Mouse (Mus musculus) monocyte, adult 2 months (primary cell): ENCODE measurements around the gene Ptcd2.

Experiments used
- DNase-seq, 2 experiments: peaks; one replicate each; pipeline ENCODE4 v3.0.0; 2022; ENCODE audit warnings: low spot score in 2 of 2, low read depth in 1 of 2

Ptcd2 gene

DNA sequence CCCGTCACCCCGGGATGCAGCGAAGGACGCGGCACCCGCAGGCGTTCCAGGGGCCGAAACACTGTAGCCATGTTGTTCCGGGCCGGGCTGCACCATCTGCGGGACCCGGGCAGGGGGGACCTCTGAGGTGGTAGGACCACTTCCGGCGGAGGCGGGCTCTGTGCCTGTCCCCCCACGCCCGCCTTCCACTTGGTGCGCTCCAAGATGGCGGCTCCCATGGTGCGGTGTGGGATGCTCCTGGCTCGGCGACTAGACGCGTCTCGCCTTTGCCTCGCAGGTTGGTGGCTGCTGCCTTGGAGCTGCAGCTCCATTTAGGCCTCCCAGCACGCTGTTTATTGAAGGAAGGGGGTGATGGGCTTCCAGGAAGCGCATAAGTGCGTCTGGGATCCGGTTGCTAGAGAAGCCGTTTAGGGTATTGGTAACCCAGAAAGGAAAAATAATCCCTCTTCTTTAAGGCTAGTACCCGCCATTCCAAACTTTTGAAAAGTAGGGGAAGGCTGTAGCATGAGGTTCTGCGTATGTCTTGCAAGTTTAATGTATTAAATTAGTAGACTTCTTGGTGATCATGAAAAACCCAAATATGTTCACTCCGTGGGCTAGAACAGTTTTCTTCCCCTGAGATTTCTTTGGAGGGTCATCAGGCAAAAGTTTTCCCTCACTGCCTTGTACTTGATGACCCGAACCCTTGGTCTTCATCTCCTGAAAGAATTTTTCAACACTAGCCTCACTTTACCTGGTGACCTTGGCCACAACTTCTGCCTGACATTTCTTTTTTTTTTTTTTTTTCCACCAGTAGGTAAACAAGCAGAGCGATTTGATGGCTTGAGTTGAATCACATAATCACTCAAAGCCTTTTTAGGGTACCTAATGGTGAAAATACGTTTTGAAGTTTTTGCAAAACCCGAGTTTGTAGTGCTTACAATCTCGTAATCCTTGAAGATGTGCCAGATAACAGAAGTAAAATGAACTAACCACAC is at the start of gene Ptcd2, which contains the start of gene Mrps27:
Ptcd2 (minus strand) TSS at position 107 of the 977 bp plus-strand sequence.
Mrps27 (plus strand) TSS at position 188 of the 977 bp plus-strand sequence.
- peak; percentile 91 for DNase-seq

DNA sequence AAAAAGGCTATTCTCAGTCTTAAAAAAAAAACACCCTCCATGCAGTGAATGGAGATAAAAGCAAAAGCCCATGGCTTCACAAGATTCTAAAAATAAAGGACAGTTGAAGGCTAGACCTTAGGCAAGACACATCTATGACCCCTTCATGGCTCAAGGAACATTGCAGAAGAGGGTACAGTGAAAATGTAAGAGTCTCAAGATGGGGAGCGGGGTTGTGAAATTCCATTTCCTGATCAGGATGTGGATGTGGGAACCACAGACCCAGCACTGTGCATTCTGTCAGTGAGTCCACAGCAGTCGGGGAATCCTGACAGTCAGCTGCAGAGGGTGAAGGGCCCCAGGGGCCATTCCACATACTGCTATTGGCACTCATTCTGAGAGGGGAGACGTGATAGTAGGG is 48.6 kb upstream of the Ptcd2 start:
- peak in 1 of 2 experiments; percentile 6 for DNase-seq

DNA sequence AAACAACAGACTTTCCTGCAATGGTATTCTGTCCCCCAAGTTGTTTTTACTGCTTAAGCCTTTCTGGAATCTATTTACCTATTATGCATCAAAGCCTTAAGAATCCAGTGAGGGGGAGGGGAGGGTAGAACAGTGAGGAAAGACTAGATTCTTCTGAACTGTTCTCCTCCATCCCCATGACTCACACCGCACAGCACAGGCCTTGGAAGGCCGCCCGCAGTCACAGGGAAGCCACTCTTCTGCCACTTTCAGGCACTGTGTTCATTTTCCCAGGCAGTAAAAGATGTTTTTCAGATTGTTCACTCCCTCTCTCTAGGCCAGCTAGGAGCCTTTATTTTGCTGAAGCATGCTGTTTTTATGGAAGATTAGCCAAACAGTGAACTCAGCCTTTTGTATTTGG is 46.9 kb upstream of the Ptcd2 start:
- no peak for DNase-seq

- no peak for DNase-seq
These were observed 43.7 kb upstream of the Ptcd2 start for GRCm38 (mm10) chr13:99387901-99388811.

DNA sequence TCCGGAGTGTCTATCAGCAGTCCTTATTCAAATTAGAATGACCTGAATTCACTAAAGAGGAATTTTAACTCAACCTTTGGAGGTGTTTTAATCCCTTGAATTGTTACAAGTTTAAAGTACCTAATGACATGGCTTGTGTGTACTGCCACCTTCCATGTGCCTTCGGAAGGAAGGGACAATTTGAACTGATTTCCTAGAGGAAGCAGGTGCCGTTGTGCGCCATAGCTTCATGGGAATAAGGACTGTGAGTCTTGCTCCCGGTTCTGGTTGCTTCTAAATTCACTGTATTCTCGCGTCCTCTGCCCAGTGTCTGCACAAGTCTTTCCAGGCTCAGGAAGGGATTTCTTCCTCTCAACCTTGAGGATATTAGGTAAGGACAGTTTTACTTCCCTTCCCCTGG is 41.8 kb upstream of the Ptcd2 start:
- no peak for DNase-seq

DNA sequence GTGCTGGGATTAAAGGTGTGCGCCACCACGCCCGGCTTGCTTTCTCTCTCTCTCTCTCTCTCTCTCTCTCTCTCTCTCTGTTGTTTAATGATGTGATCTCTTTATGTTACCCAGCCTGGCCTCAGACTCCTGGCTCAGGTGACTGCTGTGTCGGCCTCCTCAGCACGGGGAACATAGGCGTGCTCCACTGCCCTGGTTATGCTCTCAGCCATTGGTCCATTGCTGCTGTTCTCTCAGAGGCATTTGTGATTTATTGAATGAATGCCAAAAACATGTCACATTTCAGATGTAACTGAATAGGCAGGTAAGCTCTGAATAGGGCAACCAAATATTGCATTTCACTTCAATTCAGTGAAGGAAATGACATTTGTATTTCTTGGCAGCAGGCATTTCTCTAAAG is 41.4 kb upstream of the Ptcd2 start:
- no peak for DNase-seq

DNA sequence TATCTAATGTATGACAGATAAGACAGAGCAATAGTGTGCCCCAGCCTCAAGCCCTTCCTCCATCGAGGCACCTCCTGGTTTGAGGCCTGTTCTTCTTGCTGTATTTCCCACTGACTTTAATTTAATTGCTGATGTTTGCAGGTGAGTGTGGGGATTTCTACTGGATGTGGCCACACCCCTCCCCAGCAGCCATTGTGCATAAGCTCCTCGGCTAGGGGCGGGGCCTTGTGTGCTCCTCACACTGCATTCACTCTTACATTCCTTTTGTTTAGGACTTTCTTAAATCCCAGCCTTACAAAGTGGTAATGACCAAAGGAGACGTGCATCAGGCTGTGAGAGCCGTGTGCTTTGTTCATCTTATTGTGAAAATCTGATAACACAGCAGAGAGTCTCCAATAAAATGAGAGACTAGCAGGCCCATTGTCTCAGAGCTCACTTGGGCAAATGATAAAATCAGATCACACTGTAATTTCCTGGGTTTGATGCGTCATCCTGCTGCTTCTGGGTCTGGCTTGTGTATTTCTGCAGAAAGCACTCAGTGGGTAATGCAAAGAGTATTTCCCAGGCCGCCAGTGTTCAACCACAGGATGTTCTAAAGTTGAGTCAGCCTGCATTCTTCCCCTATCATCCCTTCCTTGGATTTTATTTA is 40.2 kb upstream of the Ptcd2 start:
- no peak for DNase-seq

DNA sequence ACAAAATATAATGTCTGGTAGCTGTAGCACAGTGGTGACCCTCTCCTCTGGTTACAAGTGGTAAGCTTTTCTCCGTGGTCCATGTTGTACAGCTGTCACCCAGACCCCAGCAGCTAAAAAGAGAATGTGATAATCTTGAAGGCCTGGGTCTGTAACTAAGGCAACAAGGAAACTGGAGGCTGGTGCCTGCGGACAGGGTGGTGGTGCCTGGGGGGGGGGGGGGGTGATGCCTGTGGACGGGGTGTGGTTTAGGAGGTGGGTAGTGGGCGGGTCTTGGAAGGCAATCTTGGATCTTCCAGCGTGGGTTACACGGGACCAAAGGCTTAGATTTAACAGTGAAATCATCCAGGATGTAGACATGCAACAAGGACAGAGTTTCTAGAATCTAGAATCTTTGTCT is 37.9 kb upstream of the Ptcd2 start:
- DNase-seq, result no peak

- DNase-seq, result no peak
These were observed 33.7 kb upstream of the Ptcd2 start for GRCm38 (mm10) chr13:99378223-99378622.

- no peak for DNase-seq
These were observed 32.5 kb upstream of the Ptcd2 start for GRCm38 (mm10) chr13:99377055-99377454.

- DNase-seq, result peak in 1 of 2 experiments; percentile 26
These were observed 31.0 kb upstream of the Ptcd2 start for GRCm38 (mm10) chr13:99375550-99375949.

- no peak for DNase-seq
These were observed 29.7 kb upstream of the Ptcd2 start for GRCm38 (mm10) chr13:99374191-99374590.

GRCm38 (mm10) chr13:99373684-99374083 is 29.2 kb upstream of the Ptcd2 start:
- DNase-seq, result no peak

GRCm38 (mm10) chr13:99371285-99371684 is 26.8 kb upstream of the Ptcd2 start:
- no peak for DNase-seq

GRCm38 (mm10) chr13:99369103-99369502 is 24.6 kb upstream of the Ptcd2 start:
- no peak for DNase-seq

DNA sequence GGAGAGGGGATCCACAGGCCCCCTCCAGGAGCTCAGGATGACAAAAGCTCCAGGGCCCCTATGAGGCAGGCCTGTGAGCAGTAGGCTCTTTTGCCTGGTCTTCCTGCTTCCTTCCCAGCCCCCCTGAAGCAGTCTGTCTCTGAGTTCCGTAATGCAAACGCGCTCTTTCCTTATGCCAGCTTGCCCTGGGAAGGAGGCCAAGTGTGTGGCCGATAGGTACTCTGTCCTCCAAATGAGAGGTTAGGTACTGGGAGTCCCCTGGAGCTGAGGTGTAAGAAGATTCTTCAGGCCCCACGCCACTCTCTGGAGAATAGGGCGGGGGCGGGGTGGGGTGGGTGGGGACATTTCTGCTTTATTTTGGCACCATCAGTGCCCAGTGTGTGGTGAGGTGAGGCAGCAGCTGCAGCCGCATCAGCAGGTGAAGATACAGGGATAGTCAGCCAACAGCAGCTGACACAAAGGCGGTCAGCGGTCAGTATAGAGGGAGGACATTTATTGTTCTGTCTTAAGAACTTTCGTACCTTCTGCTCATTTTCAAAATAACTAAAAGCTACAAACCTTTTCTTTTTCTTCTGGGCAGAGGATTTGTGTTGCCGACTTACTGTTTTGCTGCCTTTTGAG is 23.2 kb upstream of the Ptcd2 start:
- no peak for DNase-seq

GRCm38 (mm10) chr13:99366422-99367175 is 22.1 kb upstream of the Ptcd2 start:
- no peak for DNase-seq

DNA sequence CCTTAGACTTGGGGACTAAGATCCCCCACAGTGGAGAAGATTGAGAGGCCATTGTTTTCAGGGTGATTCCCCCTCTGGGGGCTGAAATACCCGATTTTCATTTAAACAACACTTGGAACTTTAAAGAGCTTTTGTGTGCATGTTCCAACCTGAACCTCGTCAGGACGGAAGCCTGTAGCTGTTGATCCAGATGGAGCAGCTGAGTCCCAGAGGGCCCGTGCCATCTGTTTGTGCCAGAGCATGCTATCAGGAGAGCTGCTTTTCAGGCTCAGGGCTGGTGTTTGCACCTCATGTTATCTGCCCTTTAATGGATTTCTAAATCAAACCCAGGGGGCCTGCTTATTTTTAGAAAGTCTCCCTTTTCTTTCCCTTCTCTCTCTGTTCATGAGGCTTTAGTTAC is 19.4 kb upstream of the Ptcd2 start:
- no peak for DNase-seq

DNA sequence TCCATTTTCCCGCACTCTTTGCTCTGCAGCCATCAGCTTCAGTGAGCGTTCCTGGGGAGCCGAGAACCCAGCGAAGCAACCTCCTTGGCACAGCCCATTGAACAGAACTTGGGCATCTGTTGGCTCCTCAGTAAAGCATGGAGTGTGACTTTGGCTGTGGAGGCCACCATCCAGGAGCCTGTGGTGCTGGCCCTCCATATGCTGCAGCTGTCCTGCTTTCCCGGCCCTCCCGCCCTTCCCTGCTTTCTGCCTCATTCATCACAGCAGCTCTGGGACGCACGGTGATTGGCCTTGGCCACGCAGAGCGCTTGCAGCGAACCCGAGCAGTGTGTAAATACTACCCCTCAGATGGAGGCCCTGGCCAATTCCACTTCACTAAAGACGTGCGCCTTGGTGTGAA is 14.4 kb upstream of the Ptcd2 start:
- DNase-seq, result no peak
